Mouse (Mus musculus) ovary, adult 2 months (tissue): ENCODE data around the gene Tcte1. TPM values are rescaled to one million over a fixed set of nuclear protein-coding genes. Genes with fewer than 3 reads are reported as not detected.

Experiments
- polyA plus RNA-seq: library from polyadenylated mRNA; depleted of rRNA; stranded (reverse); fragments of >200 nt; gene quantifications from 2 replicates; pipeline ENCODE4 v1.2.3, GENCODE M21; 2012; rRNA removed

Tcte1 gene
- polyA plus RNA-seq, result 12.6 and 15.7 TPM in 2 replicates

GRCm38 (mm10) chr17:45523263-45523662 is at the start of gene Tcte1:
TSS of gene Tcte1 (plus strand) at chr17:45523434.

GRCm38 (mm10) chr17:45474669-45475465 is 48.4 kb upstream of the Tcte1 start, which contains the start of gene Spats1:
TSS of gene Spats1 (minus strand) at chr17:45475415.

GRCm38 (mm10) chr17:45506700-45507189 is 16.5 kb upstream of the Tcte1 start, which contains the start of gene Aars2:
TSS of gene Aars2 (plus strand) at chr17:45506841.

GRCm38 (mm10) chr17:45549617-45550181 is 26.5 kb downstream of the Tcte1 start, which contains the start of gene Tmem151b:
TSS of gene Tmem151b (minus strand) at chr17:45549677.

GRCm38 (mm10) chr17:45555452-45556106 is 32.3 kb downstream of the Tcte1 start, which contains the start of gene Nfkbie:
TSS of gene Nfkbie (plus strand) at chr17:45555703.

GRCm38 (mm10) chr17:45563655-45564530 is 40.7 kb downstream of the Tcte1 start, which contains the start of gene Slc35b2:
TSS of gene Slc35b2 (plus strand) at chr17:45563874.

GRCm38 (mm10) chr17:45573087-45573779 is 50.0 kb downstream of the Tcte1 start, which contains the start of gene Hsp90ab1:
TSS of gene Hsp90ab1 (minus strand) at chr17:45573271.

Other genes starting within 250 kb of the Tcte1 start
- gene Cdc5l, start 89.7 kb upstream of the Tcte1 start, polyA plus RNA-seq, result 6.5 and 8.0 TPM in 2 replicates
- gene Spats1, start 48.0 kb upstream of the Tcte1 start, polyA plus RNA-seq, result not detected in 2 replicates
- 27.4 and 28.5 TPM in 2 replicates for gene Aars2, start 16.6 kb upstream of the Tcte1 start, polyA plus RNA-seq
- gene Tmem151b, start 26.2 kb downstream of the Tcte1 start, polyA plus RNA-seq, result 2.6 and 2.7 TPM in 2 replicates
- 6.7 and 7.2 TPM in 2 replicates for gene Nfkbie, start 32.3 kb downstream of the Tcte1 start, polyA plus RNA-seq
- gene Slc35b2, start 40.4 kb downstream of the Tcte1 start, polyA plus RNA-seq, result 206 and 322 TPM in 2 replicates
- 340 and 531 TPM in 2 replicates for gene Hsp90ab1, start 49.8 kb downstream of the Tcte1 start, polyA plus RNA-seq
- 198 and 207 TPM in 2 replicates for gene Slc29a1, start 76.2 kb downstream of the Tcte1 start, polyA plus RNA-seq
- 0.67 TPM in 1 of 2 replicates, not detected in the other for gene Mymx, start 78.7 kb downstream of the Tcte1 start, polyA plus RNA-seq
- 0.05 and 0.07 TPM in 2 replicates for gene Capn11, start 135.9 kb downstream of the Tcte1 start, polyA plus RNA-seq
- 167 and 188 TPM in 2 replicates for gene Mrpl14, start 162.9 kb downstream of the Tcte1 start, polyA plus RNA-seq
- 67.3 and 96.1 TPM in 2 replicates for gene Tmem63b, start 163.5 kb downstream of the Tcte1 start, polyA plus RNA-seq
- gene 1600014C23Rik, start 210.4 kb downstream of the Tcte1 start, polyA plus RNA-seq, result not detected in 2 replicates